Mouse (Mus musculus): ENCODE results near the gene Chst10. TPM values are rescaled to one million over a fixed set of nuclear protein-coding genes. Genes with fewer than 3 reads are reported as not detected.

Gene Chst10
- polyA plus RNA-seq, 1 experiment from 2014 or later: 2.7 TPM

- no peaks in the 10 kb centered on the region for H3K9me3 ChIP-seq
- no peak for ATAC-seq (ENCODE audit: extremely low read depth, insufficient number of reproducible peaks, low FRiP score, low TSS enrichment)
- no peak overlapping the region for H3K4me2 ChIP-seq
- no peak overlapping the region for H3K27ac ChIP-seq (replicated peaks)
- no peak overlapping the region for H3K9ac ChIP-seq
- H3K4me3 ChIP-seq: no peak overlapping the region
- no peaks in the 10 kb centered on the region for H3K36me3 ChIP-seq
- 86% methylated on average over 6 of the region's 6 CpGs for WGBS
- H3K27me3 ChIP-seq (replicated peaks): 0 out of 2 replicates have a peak, but pooled peaks cover 2% of the 10 kb centered on the region
- peaks cover 7% of the 10 kb centered on the region for H3K4me1 ChIP-seq
Observed at GRCm38 (mm10) chr1:38888803-38889202, 9.2 kb downstream of the Chst10 start.

- no peak overlapping the region for H3K27ac ChIP-seq (replicated peaks)
- WGBS: 43% methylated on average over 6 of the region's 6 CpGs
- H3K36me3 ChIP-seq: no peaks in the 10 kb centered on the region
- no peaks in the 10 kb centered on the region for H3K9me3 ChIP-seq
- H3K4me2 ChIP-seq: no peak overlapping the region
- H3K4me3 ChIP-seq: no peak overlapping the region
- no peaks in the 10 kb centered on the region for H3K27me3 ChIP-seq (replicated peaks)
- H3K4me1 ChIP-seq: peaks cover 7% of the 10 kb centered on the region
- no peak for ATAC-seq (ENCODE audit: extremely low read depth, insufficient number of reproducible peaks, low FRiP score, low TSS enrichment)
- no peak overlapping the region for H3K9ac ChIP-seq
Observed at GRCm38 (mm10) chr1:38887011-38887410, 10.9 kb downstream of the Chst10 start.

GRCm38 (mm10) chr1:38886602-38887001, 11.4 kb downstream of the Chst10 start:
- ATAC-seq (ENCODE audit: extremely low read depth, insufficient number of reproducible peaks, low FRiP score, low TSS enrichment): no peak
- Histone ChIP-seq H3K36me3 (no peaks in the 10 kb centered on the region), H3K9ac (no peak overlapping the region), H3K4me1 (peaks cover 7% of the 10 kb centered on the region), H3K27ac (replicated peaks) (no peak overlapping the region), H3K9me3 (no peaks in the 10 kb centered on the region), H3K4me2 (no peak overlapping the region), H3K4me3 (no peak overlapping the region), H3K27me3 (replicated peaks) (no peaks in the 10 kb centered on the region)
- WGBS: 59% methylated on average over 2 of the region's 2 CpGs

GRCm38 (mm10) chr1:38885956-38886355, 12.0 kb downstream of the Chst10 start:
- no peaks in the 10 kb centered on the region for H3K36me3 ChIP-seq
- H3K9ac ChIP-seq: no peak overlapping the region
- no peak overlapping the region for H3K4me3 ChIP-seq
- no peak overlapping the region for H3K27ac ChIP-seq (replicated peaks)
- H3K4me2 ChIP-seq: no peak overlapping the region
- 72% methylated on average over 2 of the region's 2 CpGs for WGBS
- ATAC-seq (ENCODE audit: extremely low read depth, insufficient number of reproducible peaks, low FRiP score, low TSS enrichment): no peak
- H3K9me3 ChIP-seq: no peaks in the 10 kb centered on the region
- H3K4me1 ChIP-seq: peaks cover 7% of the 10 kb centered on the region
- no peaks in the 10 kb centered on the region for H3K27me3 ChIP-seq (replicated peaks)

- Histone ChIP-seq H3K27me3 (replicated peaks) (no peaks in the 10 kb centered on the region), H3K36me3 (no peaks in the 10 kb centered on the region), H3K4me1 (peaks cover 7% of the 10 kb centered on the region), H3K9ac (no peak overlapping the region), H3K4me3 (no peak overlapping the region), H3K9me3 (peaks cover 5% of the 10 kb centered on the region; the same call in 1 of the 2 replicates), H3K27ac (replicated peaks) (no peak overlapping the region), H3K4me2 (no peak overlapping the region)
- WGBS: 69% methylated on average over 9 of the region's 9 CpGs
- no peak for ATAC-seq (ENCODE audit: extremely low read depth, insufficient number of reproducible peaks, low FRiP score, low TSS enrichment)
Observed at GRCm38 (mm10) chr1:38883766-38884165, 14.2 kb downstream of the Chst10 start.

- Histone ChIP-seq H3K4me1 (peaks cover 7% of the 10 kb centered on the region), H3K9ac (no peak overlapping the region)
Observed at GRCm38 (mm10) chr1:38882746-38883145, 15.2 kb downstream of the Chst10 start.

GRCm38 (mm10) chr1:38881366-38881765, 16.6 kb downstream of the Chst10 start:
- WGBS: 64% methylated on average over 4 of the region's 4 CpGs
- Histone ChIP-seq H3K4me2 (no peak overlapping the region), H3K9ac (no peak overlapping the region), H3K9me3 (peaks cover 5% of the 10 kb centered on the region; the same call in 1 of the 2 replicates), H3K4me3 (no peak overlapping the region), H3K27ac (replicated peaks) (no peak overlapping the region), H3K36me3 (no peaks in the 10 kb centered on the region), H3K4me1 (no peaks in the 10 kb centered on the region), H3K27me3 (replicated peaks) (no peaks in the 10 kb centered on the region)
- ATAC-seq (ENCODE audit: extremely low read depth, insufficient number of reproducible peaks, low FRiP score, low TSS enrichment): no peak

More at GRCm38 (mm10) chr1:38882746-38883145, 15.2 kb downstream of the Chst10 start:
- Histone ChIP-seq H3K36me3 (no peaks in the 10 kb centered on the region), H3K27me3 (replicated peaks) (no peaks in the 10 kb centered on the region), H3K4me3 (no peak overlapping the region), H3K27ac (replicated peaks) (no peak overlapping the region), H3K9me3 (peaks cover 5% of the 10 kb centered on the region; the same call in 1 of the 2 replicates), H3K4me2 (no peak overlapping the region)
- ATAC-seq (ENCODE audit: extremely low read depth, insufficient number of reproducible peaks, low FRiP score, low TSS enrichment): 0 out of 2 replicates have a peak, but pooled peaks have one; percentile 37
- WGBS: 69% methylated on average over 4 of the region's 4 CpGs

GRCm38 (mm10) chr1:38876671-38877382, 21.1 kb downstream of the Chst10 start:
- ATAC-seq (ENCODE audit: extremely low read depth, insufficient number of reproducible peaks, low FRiP score, low TSS enrichment): no peak
- Histone ChIP-seq H3K27me3 (replicated peaks) (0 out of 2 replicates have a peak, but pooled peaks cover 5% of the 10 kb centered on the region), H3K9me3 (peaks cover 5% of the 10 kb centered on the region; the same call in 1 of the 2 replicates), H3K4me1 (no peaks in the 10 kb centered on the region), H3K36me3 (no peaks in the 10 kb centered on the region), H3K4me3 (no peak overlapping the region), H3K9ac (no peak overlapping the region), H3K4me2 (no peak overlapping the region), H3K27ac (replicated peaks) (no peak overlapping the region)
- WGBS: 36% methylated on average over 5 of the region's 5 CpGs

- 68% methylated on average over 5 of the region's 5 CpGs for WGBS
Observed at GRCm38 (mm10) chr1:38873911-38874310, 24.1 kb downstream of the Chst10 start.

GRCm38 (mm10) chr1:38871834-38872233, 26.1 kb downstream of the Chst10 start:
- H3K27me3 ChIP-seq (replicated peaks): 0 out of 2 replicates have a peak, but pooled peaks cover 8% of the 10 kb centered on the region
- no peak overlapping the region for H3K9ac ChIP-seq
- H3K4me2 ChIP-seq: no peak overlapping the region
- ATAC-seq (ENCODE audit: extremely low read depth, insufficient number of reproducible peaks, low FRiP score, low TSS enrichment): no peak
- H3K36me3 ChIP-seq: no peaks in the 10 kb centered on the region
- no peaks in the 10 kb centered on the region for H3K4me1 ChIP-seq
- 79% methylated on average over 6 of the region's 6 CpGs for WGBS
- no peak overlapping the region for H3K4me3 ChIP-seq
- no peaks in the 10 kb centered on the region for H3K9me3 ChIP-seq
- no peak overlapping the region for H3K27ac ChIP-seq (replicated peaks)

More at GRCm38 (mm10) chr1:38873911-38874310, 24.1 kb downstream of the Chst10 start:
- H3K36me3 ChIP-seq: no peaks in the 10 kb centered on the region
- no peak overlapping the region for H3K4me3 ChIP-seq
- H3K4me1 ChIP-seq: no peaks in the 10 kb centered on the region
- H3K9me3 ChIP-seq: no peaks in the 10 kb centered on the region
- H3K9ac ChIP-seq: no peak overlapping the region
- no peak overlapping the region for H3K4me2 ChIP-seq
- ATAC-seq (ENCODE audit: extremely low read depth, insufficient number of reproducible peaks, low FRiP score, low TSS enrichment): no peak
- H3K27me3 ChIP-seq (replicated peaks): 0 out of 2 replicates have a peak, but pooled peaks cover 8% of the 10 kb centered on the region
- no peak overlapping the region for H3K27ac ChIP-seq (replicated peaks)

- Histone ChIP-seq H3K9me3 (no peaks in the 10 kb centered on the region), H3K36me3 (no peaks in the 10 kb centered on the region), H3K4me1 (no peaks in the 10 kb centered on the region), H3K27me3 (replicated peaks) (0 out of 2 replicates have a peak, but pooled peaks cover 8% of the 10 kb centered on the region), H3K4me3 (no peak overlapping the region), H3K9ac (no peak overlapping the region), H3K4me2 (no peak overlapping the region), H3K27ac (replicated peaks) (no peak overlapping the region)
- no peak for ATAC-seq (ENCODE audit: extremely low read depth, insufficient number of reproducible peaks, low FRiP score, low TSS enrichment)
- 57% methylated on average over 13 of the region's 13 CpGs for WGBS
Observed at GRCm38 (mm10) chr1:38869398-38870195, 28.4 kb downstream of the Chst10 start.
